Mouse (Mus musculus): Measurements from ENCODE around the gene Tesc.

DNA sequence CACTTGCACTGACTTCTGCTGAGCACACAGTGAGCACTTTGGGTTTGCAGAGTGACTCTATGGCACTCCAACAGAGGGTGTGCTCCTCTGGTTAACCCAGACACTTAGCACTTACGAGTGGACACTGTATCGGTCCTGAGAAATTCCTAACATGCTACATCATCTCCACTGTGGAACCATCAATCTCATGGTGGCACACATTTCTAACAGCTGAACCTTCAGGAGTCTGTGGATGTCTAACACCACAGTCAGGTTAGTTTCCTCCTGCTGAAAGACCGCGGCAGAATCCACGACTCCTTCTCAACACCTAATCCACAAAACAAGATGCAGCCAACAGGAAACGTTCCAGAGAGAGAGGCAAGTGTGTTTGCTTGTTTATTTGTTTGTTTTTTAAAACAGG lies 51.0 kb downstream of the Tesc start:
- TF ChIP-seq CTCF (IDR thresholded peaks at IDR 0.05; ENCODE audit: borderline replicate concordance, control insufficient read depth, extremely low read depth, insufficient read depth, low read length, poor library complexity) = no peak
- TF ChIP-seq POLR2A (IDR thresholded peaks at IDR 0.05; ENCODE audit: control insufficient read depth, extremely low read depth, insufficient read depth, low read length, poor library complexity) = no peak
